Mouse (Mus musculus) hindbrain, embryonic 10.5 days (tissue): ENCODE measurements around the gene Hsd17b14. TPM values are rescaled to one million over a fixed set of nuclear protein-coding genes. Genes with fewer than 3 reads are reported as not detected.

Source experiments
- DNase-seq: peaks from one replicate; pipeline ENCODE4 v3.0.0-alpha.2; 2017; ENCODE audit warnings: low spot score
- H3K27ac ChIP-seq: fragments of 300-500 bp; sonication (generic); 2 replicates; pipeline ENCODE4 v1.5.1; 2016; ENCODE audit warnings: mild to moderate bottlenecking, moderate library complexity
- H3K27me3 ChIP-seq: fragments of 300-500 bp; sonication (generic); 2 replicates; pipeline ENCODE4 v1.6.1; 2016; ENCODE audit warnings: mild to moderate bottlenecking; ENCODE audit not compliant: poor library complexity, insufficient read depth, severe bottlenecking
- H3K36me3 ChIP-seq: fragments of 300-500 bp; sonication (generic); 2 replicates; pipeline ENCODE4 v1.6.1; 2016; ENCODE audit warnings: mild to moderate bottlenecking, moderate library complexity
- H3K4me1 ChIP-seq: fragments of 300-500 bp; sonication (generic); replicated peaks from 2 replicates; pipeline ENCODE4 v1.6.1; 2016; ENCODE audit warnings: mild to moderate bottlenecking
- H3K4me3 ChIP-seq: fragments of 300-500 bp; sonication (generic); 2 replicates; pipeline ENCODE4 v1.5.1; 2016; ENCODE audit warnings: mild to moderate bottlenecking, moderate library complexity
- H3K9me3 ChIP-seq: fragments of 300-500 bp; sonication (generic); 2 replicates; pipeline ENCODE4 v1.6.1; 2016; ENCODE audit warnings: mild to moderate bottlenecking, moderate library complexity
- WGBS: fragments of 180-500 bp; shearing (Covaris S2); methylation state at CpG from one replicate; pipeline ENCODE4 v1.1.7; 2016; 5-methylcytosine and 5-hydroxymethylcytosine counted together
- polyA plus RNA-seq: library from polyadenylated mRNA; unstranded; fragments of >200 nt; fragmentation: Nextera tagmentation; extraction: Ambion mirVana; gene quantifications from 2 replicates; pipeline ENCODE4 v1.2.1, GENCODE M21; 2016

Hsd17b14 gene
- polyA plus RNA-seq, 1 experiment from 2014 or later, result 1.1 TPM

DNA sequence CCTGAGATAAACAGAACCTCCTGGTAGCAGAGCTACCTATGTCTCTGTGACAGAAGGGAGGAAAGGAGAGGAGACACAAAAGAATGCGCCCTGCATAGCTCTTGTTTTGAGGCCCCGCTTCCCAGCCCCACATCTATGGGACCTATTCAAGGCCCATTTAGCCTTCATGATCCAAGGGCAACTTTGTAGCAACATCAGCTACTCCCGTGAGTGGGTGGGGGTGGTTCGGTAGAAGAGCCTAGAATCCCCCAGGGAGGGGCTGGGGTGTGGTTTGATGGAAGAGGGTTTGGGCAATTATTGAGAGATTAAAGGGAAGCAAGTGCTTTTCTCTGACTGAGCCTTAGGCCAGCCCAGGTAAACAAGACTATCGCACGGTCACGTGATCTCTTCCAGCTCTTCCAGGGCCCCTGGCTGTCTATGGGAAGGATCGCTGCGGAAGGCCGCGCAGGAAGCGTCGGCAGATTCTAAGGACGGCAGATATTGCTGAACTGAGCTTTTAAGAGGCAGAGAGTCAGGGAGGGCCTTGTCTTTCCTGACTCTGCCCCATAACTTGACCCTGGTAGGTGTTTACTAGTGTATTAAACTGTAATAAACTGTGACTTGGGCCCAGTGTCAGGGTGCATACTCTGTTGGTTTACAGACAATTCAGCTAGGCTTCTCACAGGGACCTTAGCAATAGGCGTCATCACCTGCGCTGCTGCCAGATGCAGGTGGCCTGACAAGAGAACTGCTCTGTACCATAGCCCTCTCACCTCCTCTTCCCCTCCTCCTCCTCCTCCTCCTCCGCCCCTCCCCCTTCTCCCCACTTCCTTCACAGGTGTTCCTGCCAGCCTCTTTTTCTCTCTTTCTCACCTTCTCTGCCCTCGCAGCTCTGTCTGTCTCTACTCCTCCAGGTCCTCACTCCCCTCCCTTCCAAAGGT, 44.5 kb downstream of the Hsd17b14 start:
- Histone ChIP-seq H3K36me3 (no peaks in the 10 kb centered on the region), H3K27ac (no peak overlapping the region), H3K9me3 (no peaks in the 10 kb centered on the region), H3K4me1 (peaks cover 11% of the 10 kb centered on the region; the same call in 1 of the 2 replicates), H3K27me3 (no peaks in the 10 kb centered on the region), H3K4me3 (no peak overlapping the region)
- DNase-seq, result no peak
- WGBS, result 48% methylated on average over 18 of the region's 18 CpGs

DNA sequence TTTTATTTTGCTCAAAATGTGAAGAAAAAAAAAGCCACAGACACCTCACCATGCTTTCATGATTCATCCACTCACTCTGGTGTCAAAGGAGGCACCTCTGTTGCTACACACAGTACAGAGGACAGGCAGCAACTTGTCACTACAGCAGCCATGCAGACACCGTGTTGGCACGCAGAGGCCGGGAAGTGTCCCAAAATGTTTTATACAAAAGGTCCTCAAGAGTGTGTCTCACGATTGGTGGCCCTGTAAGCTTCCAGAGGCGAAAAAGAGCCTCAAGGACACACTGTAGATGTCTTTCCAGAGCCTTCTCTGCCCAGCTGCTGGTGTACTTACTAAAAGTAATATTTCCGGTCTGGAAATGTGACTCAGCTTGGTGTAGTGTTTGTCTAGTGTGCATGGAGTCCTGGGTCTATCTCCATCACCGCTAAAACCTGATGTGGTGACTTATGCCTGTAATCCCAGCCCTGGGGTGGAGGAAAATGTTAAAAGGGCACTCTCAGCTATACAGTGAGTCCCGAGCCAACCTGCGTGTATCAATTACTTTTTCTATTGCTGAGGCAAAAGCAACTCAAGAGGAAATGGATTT, 51.1 kb downstream of the Hsd17b14 start:
- Histone ChIP-seq H3K36me3 (no peaks in the 10 kb centered on the region), H3K27me3 (no peaks in the 10 kb centered on the region), H3K9me3 (no peaks in the 10 kb centered on the region), H3K27ac (no peak overlapping the region), H3K4me1 (0 out of 2 replicates have a peak, but pooled peaks cover 3% of the 10 kb centered on the region), H3K4me3 (no peak overlapping the region)
- DNase-seq, result no peak
- 82% methylated on average over 9 of the region's 9 CpGs for WGBS

DNA sequence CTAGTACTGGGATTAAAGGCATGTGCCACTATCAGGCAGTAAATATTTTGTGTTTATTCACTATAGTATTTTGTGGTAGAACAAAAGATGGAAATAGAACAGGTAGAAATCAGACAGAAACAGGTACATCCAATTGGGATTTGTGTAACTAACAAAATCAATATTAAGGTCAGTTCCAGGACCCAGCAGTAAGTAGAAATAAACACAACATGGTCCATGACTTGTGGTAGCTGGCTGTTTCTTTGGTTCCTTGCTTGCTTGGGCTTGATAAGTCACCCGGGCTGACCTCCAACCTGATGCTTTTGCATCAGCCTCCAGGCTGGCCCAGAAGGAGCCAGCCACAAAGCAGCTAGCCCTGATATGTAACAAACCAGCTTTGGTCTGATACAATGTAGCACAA, 54.8 kb downstream of the Hsd17b14 start:
- no peaks in the 10 kb centered on the region for H3K36me3 ChIP-seq
- H3K9me3 ChIP-seq, result no peaks in the 10 kb centered on the region
- 89% methylated on average over 1 of the region's 1 CpGs for WGBS
- H3K27me3 ChIP-seq, result 0 out of 2 replicates have a peak, but pooled peaks cover under 1% of the 10 kb centered on the region
- H3K4me3 ChIP-seq, result no peak overlapping the region
- no peak overlapping the region for H3K27ac ChIP-seq
- no peaks in the 10 kb centered on the region for H3K4me1 ChIP-seq
- no peak for DNase-seq

DNA sequence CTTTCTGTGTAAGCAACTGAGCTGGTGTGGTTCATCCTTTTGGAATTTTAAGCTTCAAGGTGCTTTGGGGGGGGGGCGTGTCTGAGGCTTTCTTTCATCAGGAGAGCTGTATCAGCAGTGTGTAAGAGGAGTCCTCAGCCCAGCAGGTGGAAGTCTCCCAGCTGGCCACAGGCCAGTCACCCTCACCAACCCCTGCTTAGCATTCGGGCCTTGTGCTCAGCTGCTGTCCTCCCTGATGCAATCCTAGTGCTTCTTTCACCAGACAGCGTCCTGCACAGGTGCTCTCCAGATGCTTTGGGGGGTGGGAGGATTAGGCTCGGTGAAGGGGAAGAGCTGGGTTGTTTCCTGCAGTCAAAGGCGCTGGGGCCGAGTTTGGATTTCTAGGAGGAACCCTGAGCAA, 61.6 kb downstream of the Hsd17b14 start:
- Histone ChIP-seq H3K4me3 (no peak overlapping the region), H3K27me3 (peaks cover 62% of the 10 kb centered on the region), H3K9me3 (no peaks in the 10 kb centered on the region), H3K36me3 (no peaks in the 10 kb centered on the region), H3K27ac (0 out of 2 replicates have a peak overlapping the region, but pooled peaks have one; percentile 29), H3K4me1 (peaks cover 26% of the 10 kb centered on the region)
- no peak for DNase-seq
- WGBS, result 23% methylated on average over 6 of the region's 6 CpGs

DNA sequence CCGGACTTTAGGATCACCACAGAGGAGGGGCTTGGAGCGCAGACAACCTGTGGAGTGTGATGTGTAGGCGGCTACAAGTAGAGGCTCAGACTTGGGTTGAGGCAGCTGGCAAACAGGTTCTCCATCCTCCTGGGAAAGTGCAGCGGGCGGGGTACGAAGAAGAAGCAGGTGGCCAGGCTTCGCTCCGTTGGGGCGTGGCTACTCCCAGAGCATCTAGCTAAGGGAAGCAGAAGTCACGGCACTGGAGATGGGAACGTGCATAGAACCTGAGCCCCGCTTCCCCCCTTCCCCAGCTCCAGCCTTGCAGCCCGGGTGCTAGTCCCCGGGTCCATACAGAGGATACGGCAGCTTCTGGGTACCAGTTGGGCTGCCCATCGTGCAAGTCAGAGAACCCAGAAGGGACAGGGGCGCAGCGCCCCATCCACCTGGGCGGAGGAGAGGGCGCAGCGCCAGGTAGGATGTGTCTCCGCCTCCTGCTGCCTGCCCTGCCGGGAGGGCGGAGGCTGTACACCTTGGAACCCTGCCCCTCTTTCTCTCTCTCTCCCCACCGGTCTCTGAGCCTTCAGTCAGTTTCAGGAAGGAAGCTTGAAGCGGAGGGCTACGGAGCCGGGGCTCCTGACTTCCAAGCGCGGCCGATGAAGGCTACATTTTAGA, 62.5 kb downstream of the Hsd17b14 start, which contains the start of gene Fut1:
TSS of gene Fut1 (plus strand) at position 248 of the 654 bp plus-strand sequence.
- Histone ChIP-seq H3K27ac (0 out of 2 replicates have a peak within 1 kb of the TSS, but pooled peaks have one; percentile 29), H3K27me3 (peaks cover 62% of the 10 kb centered on the region), H3K9me3 (no peaks in the 10 kb centered on the region), H3K36me3 (no peaks in the 10 kb centered on the region), H3K4me1 (peaks cover 26% of the 10 kb centered on the region), H3K4me3 (peak within 1 kb of the TSS; percentile 37; the same call in 1 of the 2 replicates)
- DNase-seq, result no peak
- WGBS, result 6% methylated on average over 31 of the region's 31 CpGs

Other genes starting within 250 kb of the Hsd17b14 start
- 10.5 and 12.5 TPM in 2 replicates for gene Trpm4, start 221.1 kb upstream of the Hsd17b14 start, polyA plus RNA-seq
- 0.36 and 0.42 TPM in 2 replicates for gene Hrc, start 219.6 kb upstream of the Hsd17b14 start, polyA plus RNA-seq
- gene Ppfia3, start 187.9 kb upstream of the Hsd17b14 start, polyA plus RNA-seq, result 8.4 and 12.9 TPM in 2 replicates
- gene Lin7b, start 184.3 kb upstream of the Hsd17b14 start, polyA plus RNA-seq, result 0.89 and 1.5 TPM in 2 replicates
- gene Snrnp70, start 159.2 kb upstream of the Hsd17b14 start, polyA plus RNA-seq, result 223 and 271 TPM in 2 replicates
- 0.07 TPM in 1 of 2 replicates, not detected in the other for gene Kcna7, start 149.2 kb upstream of the Hsd17b14 start, polyA plus RNA-seq
- gene Ntf5, start 141.2 kb upstream of the Hsd17b14 start, polyA plus RNA-seq, result 1.0 and 1.1 TPM in 2 replicates
- 0.60 and 1.5 TPM in 2 replicates for gene Lhb, start 134.1 kb upstream of the Hsd17b14 start, polyA plus RNA-seq
- gene Gys1, start 120.0 kb upstream of the Hsd17b14 start, polyA plus RNA-seq, result 43.2 and 45.7 TPM in 2 replicates
- gene Ruvbl2, start 116.8 kb upstream of the Hsd17b14 start, polyA plus RNA-seq, result 192 and 212 TPM in 2 replicates
- 5,819 and 7,209 TPM in 2 replicates for gene Ftl1, start 95.0 kb upstream of the Hsd17b14 start, polyA plus RNA-seq
- gene Bax, start 88.0 kb upstream of the Hsd17b14 start, polyA plus RNA-seq, result 264 and 295 TPM in 2 replicates
- 0.47 and 1.2 TPM in 2 replicates for gene Tulp2, start 73.0 kb upstream of the Hsd17b14 start, polyA plus RNA-seq
- gene Gm45808, start 68.1 kb upstream of the Hsd17b14 start, polyA plus RNA-seq, result not detected in 2 replicates
- 4.8 and 6.7 TPM in 2 replicates for gene Dhdh, start 66.1 kb upstream of the Hsd17b14 start, polyA plus RNA-seq
- 110 and 115 TPM in 2 replicates for gene Nucb1, start 44.5 kb upstream of the Hsd17b14 start, polyA plus RNA-seq
- 18.6 and 20.2 TPM in 2 replicates for gene Ppp1r15a, start 28.6 kb upstream of the Hsd17b14 start, polyA plus RNA-seq
- gene Plekha4, start 28.6 kb upstream of the Hsd17b14 start, polyA plus RNA-seq, result 4.1 and 4.5 TPM in 2 replicates
- gene Bcat2, start 15.3 kb downstream of the Hsd17b14 start, polyA plus RNA-seq, result 37.1 and 46.2 TPM in 2 replicates
- gene Fgf21, start 60.6 kb downstream of the Hsd17b14 start, polyA plus RNA-seq, result not detected in 2 replicates
- 0.20 TPM in 1 of 2 replicates, not detected in the other for gene Fut1, start 62.4 kb downstream of the Hsd17b14 start, polyA plus RNA-seq
- 0.19 TPM in 1 of 2 replicates, not detected in the other for gene Izumo1, start 66.9 kb downstream of the Hsd17b14 start, polyA plus RNA-seq
- 6.4 and 9.3 TPM in 2 replicates for gene Rasip1, start 72.6 kb downstream of the Hsd17b14 start, polyA plus RNA-seq
- 2.6 and 2.9 TPM in 2 replicates for gene Mamstr, start 85.1 kb downstream of the Hsd17b14 start, polyA plus RNA-seq
- gene Fut2, start 111.5 kb downstream of the Hsd17b14 start, polyA plus RNA-seq, result 0.12 and 0.21 TPM in 2 replicates
- gene Ntn5, start 129.1 kb downstream of the Hsd17b14 start, polyA plus RNA-seq, result 0.39 and 0.98 TPM in 2 replicates
- 0.62 and 0.77 TPM in 2 replicates for gene Sec1, start 139.5 kb downstream of the Hsd17b14 start, polyA plus RNA-seq
- gene Car11, start 144.9 kb downstream of the Hsd17b14 start, polyA plus RNA-seq, result 8.3 and 13.0 TPM in 2 replicates
- gene Dbp, start 150.2 kb downstream of the Hsd17b14 start, polyA plus RNA-seq, result 3.0 and 3.4 TPM in 2 replicates
- gene Rpl18, start 160.6 kb downstream of the Hsd17b14 start, polyA plus RNA-seq, result 1,010 and 1,126 TPM in 2 replicates
- gene Sphk2, start 163.1 kb downstream of the Hsd17b14 start, polyA plus RNA-seq, result 33.6 and 35.5 TPM in 2 replicates
- gene Fam83e, start 166.3 kb downstream of the Hsd17b14 start, polyA plus RNA-seq, result 1.6 and 1.8 TPM in 2 replicates
- gene Spaca4, start 170.9 kb downstream of the Hsd17b14 start, polyA plus RNA-seq, result not detected in 2 replicates
- 2.3 and 5.4 TPM in 2 replicates for gene Lmtk3, start 228.8 kb downstream of the Hsd17b14 start, polyA plus RNA-seq
- 1.7 and 2.2 TPM in 2 replicates for gene Sult2b1, start 229.8 kb downstream of the Hsd17b14 start, polyA plus RNA-seq